Mouse (Mus musculus): ENCODE results near the gene Cog3.

DNA sequence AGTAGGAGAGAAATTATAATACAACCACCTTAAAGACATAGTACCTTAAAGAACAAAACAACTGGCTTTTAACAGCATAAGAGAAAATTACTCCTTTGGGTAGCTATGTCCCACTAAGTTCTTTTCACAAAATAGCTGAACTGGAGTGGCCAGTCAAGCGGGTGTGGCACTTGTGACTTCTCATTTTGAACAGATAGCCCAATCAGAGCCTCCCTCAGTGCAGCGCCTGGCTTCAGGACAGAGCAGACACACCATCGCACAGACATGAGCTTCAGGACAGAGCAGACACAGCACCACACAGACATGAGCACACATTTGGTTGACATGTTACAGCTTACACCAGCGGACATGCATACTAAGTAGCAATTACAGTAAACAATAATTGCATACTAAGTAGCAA, 3.3 kb downstream of the Cog3 start:
- no peak for TF ChIP-seq CTCF (IDR thresholded peaks at IDR 0.05; ENCODE audit: low read depth)
- TF ChIP-seq EP300 (IDR thresholded peaks at IDR 0.05; ENCODE audit: low read depth), result no peak

All from liver, embryonic 14.5 days (tissue).